Mouse (Mus musculus) ovary, postnatal 10 days (tissue): Measurements from ENCODE around the gene Fzr1.

Experiments
- DNase-seq: peaks from one replicate; pipeline ENCODE4 v3.0.0; 2022; ENCODE audit warnings: low spot score

Gene Fzr1

GRCm38 (mm10) chr10:81382039-81382438, 3.7 kb upstream of the Fzr1 start:
- DNase-seq, result no peak

GRCm38 (mm10) chr10:81379809-81380378, 1.6 kb upstream of the Fzr1 start:
- DNase-seq, result no peak

GRCm38 (mm10) chr10:81379183-81379553, 852 bp upstream of the Fzr1 start:
- DNase-seq, result no peak

- peak; percentile 98 for DNase-seq
These were observed 352 bp upstream of the Fzr1 start for GRCm38 (mm10) chr10:81378553-81379182.

DNA sequence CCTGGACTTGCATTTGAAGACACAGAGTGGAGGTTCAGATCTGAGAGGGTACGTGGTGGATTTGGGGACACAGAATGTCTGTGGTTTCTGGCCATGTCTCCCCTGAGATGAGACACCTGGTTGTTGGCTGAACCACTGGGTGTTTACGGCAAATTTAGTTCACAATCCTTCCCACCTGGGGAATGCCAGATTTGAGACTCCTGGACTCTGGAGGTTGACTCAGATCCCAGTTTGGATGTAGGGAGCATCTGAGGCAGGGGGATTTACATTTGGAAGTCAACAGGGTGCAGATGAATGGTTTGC, 1.0 kb downstream of the Fzr1 start:
- DNase-seq, result no peak

- no peak for DNase-seq
These were observed 1.6 kb downstream of the Fzr1 start for GRCm38 (mm10) chr10:81376561-81377361.

GRCm38 (mm10) chr10:81375322-81375721, 3.0 kb downstream of the Fzr1 start:
- DNase-seq, result no peak

DNA sequence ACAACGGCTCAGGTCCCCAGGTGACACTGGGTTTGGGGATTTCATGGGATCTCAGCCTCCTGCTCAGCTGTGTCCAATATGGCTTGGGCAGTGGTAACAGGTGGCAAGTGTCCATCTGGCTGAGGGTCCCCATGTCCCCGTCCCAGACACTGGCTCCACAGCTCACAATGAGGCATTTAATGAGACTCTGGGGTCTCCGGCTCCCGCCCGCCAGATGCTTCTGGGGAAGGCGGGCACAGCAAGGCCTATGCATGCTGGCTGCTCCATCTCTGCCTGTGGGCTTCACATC, 11.2 kb downstream of the Fzr1 start:
- no peak for DNase-seq

DNA sequence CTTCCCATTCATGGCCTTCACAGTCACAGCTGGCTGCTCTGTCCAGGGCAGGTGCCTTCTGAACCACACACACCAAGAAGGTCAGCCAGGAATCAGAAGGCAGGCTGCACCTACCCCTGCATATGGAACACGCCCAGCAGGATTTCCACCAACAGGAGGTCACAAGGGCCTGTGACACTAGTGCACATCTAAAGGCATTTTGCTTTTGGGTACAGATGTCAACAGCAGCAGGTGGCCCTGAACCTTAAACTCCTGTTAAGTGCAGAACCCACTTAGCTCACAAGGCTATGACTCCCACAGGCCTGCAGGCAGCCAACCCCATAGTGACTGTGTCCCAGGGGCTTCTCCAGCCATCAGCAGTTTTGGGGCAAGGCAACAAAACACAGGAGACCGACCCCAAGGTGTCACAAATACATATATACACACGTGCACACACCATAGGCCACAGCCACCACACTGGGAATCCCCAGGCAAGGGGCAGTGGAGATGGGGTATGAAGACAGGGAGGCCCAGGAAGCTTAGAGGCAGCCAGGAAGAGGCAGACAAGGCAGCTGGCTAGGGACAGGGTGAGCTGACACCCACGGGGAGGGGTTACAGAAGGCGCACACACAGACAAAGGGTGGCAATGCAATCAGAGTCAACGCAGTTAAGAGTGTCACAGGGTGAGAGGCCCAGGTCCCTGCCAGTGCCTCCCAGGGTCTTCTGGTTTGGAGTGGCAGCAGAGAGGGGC, 11.7 kb downstream of the Fzr1 start:
- DNase-seq, result no peak

GRCm38 (mm10) chr10:81365672-81366476, 12.4 kb downstream of the Fzr1 start, which contains the start of gene 4930404N11Rik:
4930404N11Rik (minus strand) TSS chr10:81365816.
- DNase-seq, result no peak

DNA sequence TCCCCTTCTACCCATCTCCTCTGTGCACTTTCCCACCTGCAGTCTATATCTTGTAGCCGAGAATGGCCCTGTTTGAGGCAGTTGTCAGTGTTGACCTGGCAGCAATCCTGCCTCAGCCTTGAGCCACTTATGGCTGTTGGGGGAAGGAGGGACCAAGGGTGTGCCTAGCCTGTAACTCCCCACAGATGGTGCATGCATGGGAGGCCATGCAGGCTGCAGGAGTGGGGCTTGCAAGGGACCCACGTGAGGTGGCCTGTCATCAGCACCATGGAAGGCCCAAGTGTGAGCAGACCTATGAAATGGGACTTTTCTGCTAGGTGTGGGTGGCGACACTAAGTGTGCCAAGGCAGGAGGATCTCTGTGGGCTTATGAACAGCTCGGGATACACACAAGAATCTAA, 13.2 kb downstream of the Fzr1 start:
- DNase-seq, result no peak

GRCm38 (mm10) chr10:81364666-81365065, 13.7 kb downstream of the Fzr1 start:
- DNase-seq, result no peak

GRCm38 (mm10) chr10:81363436-81364346, 14.6 kb downstream of the Fzr1 start:
- DNase-seq, result no peak

GRCm38 (mm10) chr10:81362336-81362949, 15.9 kb downstream of the Fzr1 start:
- no peak for DNase-seq

- DNase-seq, result no peak
These were observed 17.6 kb downstream of the Fzr1 start for GRCm38 (mm10) chr10:81360721-81361120.

- DNase-seq, result no peak
These were observed 19.5 kb downstream of the Fzr1 start for GRCm38 (mm10) chr10:81358841-81359240.

GRCm38 (mm10) chr10:81358209-81358608, 20.1 kb downstream of the Fzr1 start:
- DNase-seq, result no peak

DNA sequence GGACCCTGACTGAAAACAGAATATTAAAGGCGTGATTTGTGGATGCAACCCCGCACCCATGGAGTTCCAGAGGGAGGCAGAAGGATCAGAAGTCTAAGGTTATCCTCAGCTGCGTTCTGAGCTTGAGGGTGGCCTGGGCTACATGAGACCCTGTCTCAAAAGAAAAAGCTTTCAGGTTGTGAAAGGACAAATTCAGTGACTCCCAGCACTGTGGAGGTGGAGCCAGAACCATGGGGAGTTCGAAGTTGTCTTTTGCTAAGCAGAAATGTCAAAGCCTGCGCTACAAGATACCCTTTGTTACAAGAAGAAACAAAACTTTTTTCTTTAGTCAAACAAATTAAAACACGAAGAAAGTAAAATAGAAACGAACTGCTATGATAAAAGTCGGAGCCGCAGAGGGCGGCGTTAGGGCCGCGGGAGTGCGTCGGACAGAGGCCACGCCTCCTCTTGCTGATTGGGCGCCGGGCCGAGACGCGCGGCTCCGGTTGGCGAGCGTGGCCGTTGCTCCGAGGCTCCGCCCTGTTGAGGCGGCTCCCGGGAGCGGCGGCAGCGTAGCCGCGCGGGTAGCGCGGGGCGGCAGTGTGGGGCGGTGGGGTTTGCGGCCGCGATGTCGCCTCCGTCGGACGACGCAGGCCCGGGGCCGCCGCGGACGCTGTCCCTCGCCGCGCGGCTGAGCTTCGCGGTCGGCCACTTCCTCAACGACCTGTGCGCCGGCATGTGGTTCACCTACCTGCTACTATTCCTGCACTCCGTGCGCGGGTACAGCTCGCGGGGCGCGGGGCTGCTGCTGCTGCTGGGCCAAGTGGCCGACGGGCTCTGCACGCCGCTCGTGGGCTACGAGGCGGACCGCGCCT, 21.1 kb downstream of the Fzr1 start, which contains the start of gene Mfsd12:
Gene Mfsd12, plus strand, starts transcription at position 501 of the 854 bp plus-strand sequence.
- DNase-seq, result peak; percentile 75

DNA sequence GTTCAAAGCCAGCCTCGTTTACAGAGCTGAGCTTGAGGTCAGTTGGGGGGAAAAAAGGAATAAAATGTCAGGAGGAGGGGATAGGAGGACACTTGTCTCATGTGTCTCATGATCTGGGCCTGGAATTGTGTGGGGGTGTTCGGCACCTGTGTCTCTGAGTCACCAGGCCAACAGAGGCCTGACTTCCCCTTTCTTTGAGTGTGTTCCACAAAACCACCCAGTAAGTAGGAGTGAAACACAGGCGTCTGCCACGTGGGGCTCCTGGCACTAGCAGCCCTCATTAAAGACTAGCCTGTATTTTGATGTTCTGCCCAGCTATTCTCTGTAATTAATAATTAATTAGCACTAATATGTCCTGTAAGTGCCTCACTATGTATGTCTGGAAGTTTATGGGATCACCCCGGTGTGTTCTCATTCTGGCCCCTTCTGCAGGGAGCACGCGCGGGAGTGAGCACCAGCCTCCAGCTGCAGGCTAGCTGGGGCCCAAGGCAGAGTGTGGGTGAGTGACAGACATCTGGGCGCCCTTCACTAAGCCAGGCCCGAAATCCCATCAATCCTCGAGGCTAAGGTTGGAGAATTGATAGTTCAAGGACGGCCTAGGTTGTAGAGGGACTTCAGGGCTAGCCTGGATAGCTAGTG, 21.8 kb downstream of the Fzr1 start:
- no peak for DNase-seq
